Mouse (Mus musculus): ENCODE measurements around the gene Stat3. TPM values are rescaled to one million over a fixed set of nuclear protein-coding genes. Genes with fewer than 3 reads are reported as not detected.

The Stat3 gene
- polyA plus RNA-seq, 1 experiment from 2014 or later: 28.5 TPM

GRCm38 (mm10) chr11:100920887-100921624 is 18.3 kb downstream of the Stat3 start:
- ATAC-seq (ENCODE audit: low read depth): peak; percentile 80

GRCm38 (mm10) chr11:100918007-100918406 is 21.3 kb downstream of the Stat3 start:
- H3K9ac ChIP-seq: no peak overlapping the region
- 0 out of 2 replicates have a peak, but pooled peaks cover 4% of the 10 kb centered on the region for H3K9me3 ChIP-seq (replicated peaks)
- 81% methylated on average over 5 of the region's 5 CpGs for WGBS (ENCODE audit: insufficient replicate concordance)
- DNase-seq: no peak
- H3K36me3 ChIP-seq: peaks cover 32% of the 10 kb centered on the region
- H3K4me3 ChIP-seq (replicated peaks): no peak overlapping the region
- peaks cover 56% of the 10 kb centered on the region for H3K4me1 ChIP-seq (replicated peaks)
- H3K27ac ChIP-seq: 0 out of 2 replicates have a peak overlapping the region, but pooled peaks have one; percentile 72
- H3K4me2 ChIP-seq: no peak overlapping the region
- no peak for ATAC-seq (ENCODE audit: low read depth)
- no peaks in the 10 kb centered on the region for H3K27me3 ChIP-seq

More at GRCm38 (mm10) chr11:100920887-100921624, 18.3 kb downstream of the Stat3 start:
- H3K4me3 ChIP-seq (replicated peaks): no peak overlapping the region
- H3K9ac ChIP-seq: peak overlapping the region; percentile 22; the same call in 1 of the 2 replicates
- H3K4me1 ChIP-seq (replicated peaks): peaks cover 76% of the 10 kb centered on the region
- H3K9me3 ChIP-seq (replicated peaks): no peaks in the 10 kb centered on the region
- H3K27ac ChIP-seq: peak overlapping the region; percentile 71
- 56% methylated on average over 4 of the region's 4 CpGs for WGBS (ENCODE audit: insufficient replicate concordance)
- peak overlapping the region; percentile 42 for H3K4me2 ChIP-seq
- H3K36me3 ChIP-seq: peaks cover 24% of the 10 kb centered on the region
- H3K27me3 ChIP-seq: no peaks in the 10 kb centered on the region
- peak; percentile 34 for DNase-seq

GRCm38 (mm10) chr11:100916432-100916971 is 22.8 kb downstream of the Stat3 start:
- peak overlapping the region; percentile 70 for H3K27ac ChIP-seq
- no peaks in the 10 kb centered on the region for H3K27me3 ChIP-seq
- peaks cover 48% of the 10 kb centered on the region for H3K4me1 ChIP-seq (replicated peaks)
- 79% methylated on average over 4 of the region's 4 CpGs for WGBS (ENCODE audit: insufficient replicate concordance)
- H3K4me3 ChIP-seq (replicated peaks): no peak overlapping the region
- ATAC-seq (ENCODE audit: low read depth) (peak; percentile 54), DNase-seq (no peak)
- peaks cover 27% of the 10 kb centered on the region for H3K36me3 ChIP-seq
- no peak overlapping the region for H3K9ac ChIP-seq
- H3K4me2 ChIP-seq: no peak overlapping the region
- H3K9me3 ChIP-seq (replicated peaks): 0 out of 2 replicates have a peak, but pooled peaks cover 4% of the 10 kb centered on the region

- Histone ChIP-seq H3K36me3 (peaks cover 34% of the 10 kb centered on the region), H3K4me1 (replicated peaks) (peaks cover 34% of the 10 kb centered on the region), H3K9me3 (replicated peaks) (0 out of 2 replicates have a peak, but pooled peaks cover 4% of the 10 kb centered on the region), H3K4me3 (replicated peaks) (no peak overlapping the region), H3K27ac (no peak overlapping the region), H3K4me2 (no peak overlapping the region), H3K27me3 (no peaks in the 10 kb centered on the region), H3K9ac (no peak overlapping the region)
- ATAC-seq (ENCODE audit: low read depth) (no peak), DNase-seq (no peak)
- 76% methylated on average over 3 of the region's 3 CpGs for WGBS (ENCODE audit: insufficient replicate concordance)
Observed at GRCm38 (mm10) chr11:100915063-100915462, 24.3 kb downstream of the Stat3 start.

DNA sequence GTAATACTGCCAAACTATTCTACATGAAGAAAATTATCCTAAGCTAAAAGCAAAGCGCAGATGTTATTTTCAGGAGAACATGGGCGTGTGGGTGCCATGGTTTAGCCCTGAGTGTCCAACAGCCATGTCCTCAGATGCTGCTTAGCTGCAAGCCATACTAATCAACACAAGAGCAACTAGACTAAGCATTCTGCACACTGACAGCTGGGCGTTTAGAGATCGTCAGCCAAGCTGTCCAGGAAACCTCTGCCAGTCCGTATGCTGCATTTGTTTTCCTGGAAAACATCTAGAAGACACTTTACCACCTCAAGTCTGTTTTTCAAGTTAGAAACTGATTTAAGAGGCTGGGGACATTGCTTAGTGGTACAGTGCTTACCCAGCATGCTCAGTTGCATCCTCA is 24.9 kb downstream of the Stat3 start:
- DNase-seq (no peak), ATAC-seq (ENCODE audit: low read depth) (no peak)
- peaks cover 27% of the 10 kb centered on the region for H3K4me1 ChIP-seq (replicated peaks)
- H3K4me2 ChIP-seq: no peak overlapping the region
- 0 out of 2 replicates have a peak, but pooled peaks cover 4% of the 10 kb centered on the region for H3K9me3 ChIP-seq (replicated peaks)
- H3K9ac ChIP-seq: no peak overlapping the region
- WGBS (ENCODE audit: insufficient replicate concordance): 82% methylated on average over 5 of the region's 5 CpGs
- H3K4me3 ChIP-seq (replicated peaks): no peak overlapping the region
- H3K27me3 ChIP-seq: no peaks in the 10 kb centered on the region
- H3K27ac ChIP-seq: no peak overlapping the region
- H3K36me3 ChIP-seq: peaks cover 39% of the 10 kb centered on the region

DNA sequence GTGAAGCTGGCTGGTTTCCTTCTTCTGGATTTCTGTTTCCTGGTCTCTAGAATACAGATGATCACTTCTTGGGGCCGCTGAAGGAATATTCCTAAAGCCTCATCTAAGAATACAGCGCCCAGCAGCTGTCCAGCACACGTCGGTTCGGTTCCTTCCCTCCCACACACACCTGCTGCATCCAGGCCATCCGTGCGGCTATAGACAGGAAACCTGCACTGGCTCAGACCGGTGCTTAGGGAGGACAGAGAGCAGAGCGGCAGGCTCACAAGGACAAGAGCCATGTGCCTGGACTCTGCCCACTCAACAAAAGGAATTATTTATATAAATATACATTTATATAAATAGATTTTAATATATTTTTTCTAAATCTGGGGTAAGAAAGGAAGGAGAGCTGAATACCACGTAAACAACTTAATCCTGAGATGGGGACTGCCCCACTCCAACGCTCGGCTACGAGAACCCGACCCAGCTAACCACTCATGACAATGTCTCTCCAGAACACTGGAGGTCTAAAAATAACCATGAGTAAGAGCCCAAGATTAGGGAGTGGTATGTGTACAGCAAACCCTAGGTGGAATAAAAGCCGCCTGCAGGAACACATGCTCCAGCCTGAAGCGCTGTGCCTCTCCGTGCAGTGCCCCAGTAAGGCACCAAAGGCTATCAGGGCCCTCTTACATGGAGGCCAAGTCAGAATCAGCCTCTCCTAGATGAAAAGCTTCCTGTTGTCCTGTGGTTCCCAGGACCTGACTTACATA is 26.8 kb downstream of the Stat3 start:
- Histone ChIP-seq H3K9ac (no peak overlapping the region), H3K9me3 (replicated peaks) (0 out of 2 replicates have a peak, but pooled peaks cover 4% of the 10 kb centered on the region), H3K27ac (no peak overlapping the region), H3K36me3 (peaks cover 43% of the 10 kb centered on the region), H3K4me1 (replicated peaks) (peaks cover 19% of the 10 kb centered on the region), H3K4me2 (no peak overlapping the region), H3K27me3 (no peaks in the 10 kb centered on the region), H3K4me3 (replicated peaks) (no peak overlapping the region)
- DNase-seq: no peak
- no peak for ATAC-seq (ENCODE audit: low read depth)
- WGBS (ENCODE audit: insufficient replicate concordance): 85% methylated on average over 17 of the region's 17 CpGs

- Histone ChIP-seq H3K4me2 (no peak overlapping the region), H3K27me3 (no peaks in the 10 kb centered on the region), H3K4me3 (replicated peaks) (no peak overlapping the region), H3K27ac (no peak overlapping the region), H3K4me1 (replicated peaks) (peaks cover 44% of the 10 kb centered on the region), H3K9ac (no peak overlapping the region), H3K9me3 (replicated peaks) (no peaks in the 10 kb centered on the region), H3K36me3 (peaks cover 61% of the 10 kb centered on the region)
- ATAC-seq (ENCODE audit: low read depth) (no peak), DNase-seq (no peak)
- WGBS (ENCODE audit: insufficient replicate concordance): 79% methylated on average over 9 of the region's 9 CpGs
Observed at GRCm38 (mm10) chr11:100908567-100908966, 30.8 kb downstream of the Stat3 start.

DNA sequence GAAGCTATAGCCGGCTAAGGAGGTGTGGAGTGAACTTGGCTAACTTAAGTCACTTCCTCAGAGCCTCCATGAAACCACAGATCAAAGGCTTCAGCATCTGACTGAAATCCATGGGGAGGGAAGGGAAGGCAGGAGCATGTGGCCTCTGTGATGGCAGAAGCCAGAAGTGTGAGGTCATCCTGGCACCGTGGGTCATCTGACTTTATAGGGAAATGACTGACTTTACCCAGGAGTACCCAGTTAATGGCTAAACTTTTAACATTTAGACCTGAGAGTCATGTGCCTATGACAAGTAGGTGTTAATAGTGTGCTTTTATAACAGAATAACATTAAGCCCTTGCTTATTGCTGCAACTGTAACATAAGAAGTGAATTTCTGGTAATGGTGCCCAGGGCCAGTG is 31.2 kb downstream of the Stat3 start:
- no peak overlapping the region; the same call in 1 of the 2 replicates for H3K27ac ChIP-seq

DNA sequence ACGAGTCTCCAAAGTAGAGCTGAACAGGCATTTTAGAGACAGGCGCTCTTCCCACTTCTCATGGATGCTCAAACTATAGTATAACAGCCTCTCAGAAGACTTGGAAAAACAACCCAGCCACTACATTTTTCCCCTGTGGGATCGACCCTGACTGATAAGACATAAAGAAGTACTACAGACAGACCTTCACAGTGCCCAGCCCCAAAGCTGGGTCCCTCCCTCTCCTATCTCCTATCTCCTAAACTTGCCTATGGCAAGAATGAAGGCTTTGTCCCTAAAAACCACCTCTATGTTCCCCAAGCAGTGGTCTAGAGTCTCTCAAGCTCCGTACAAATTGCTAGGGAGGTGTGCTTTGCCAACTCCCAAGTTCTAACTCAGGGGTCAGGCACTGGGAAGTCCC is 32.5 kb downstream of the Stat3 start:
- Histone ChIP-seq H3K9ac (0 out of 2 replicates have a peak overlapping the region, but pooled peaks have one; percentile 5), H3K4me1 (replicated peaks) (peaks cover 33% of the 10 kb centered on the region), H3K27ac (0 out of 2 replicates have a peak overlapping the region, but pooled peaks have one; percentile 24), H3K4me3 (replicated peaks) (no peak overlapping the region), H3K36me3 (peaks cover 75% of the 10 kb centered on the region), H3K4me2 (no peak overlapping the region), H3K9me3 (replicated peaks) (no peaks in the 10 kb centered on the region), H3K27me3 (no peaks in the 10 kb centered on the region)
- DNase-seq (no peak), ATAC-seq (ENCODE audit: low read depth) (peak; percentile 60)
- WGBS (ENCODE audit: insufficient replicate concordance): 58% methylated on average over 4 of the region's 4 CpGs

More for the DNA sequence above, 31.2 kb downstream of the Stat3 start:
- Histone ChIP-seq H3K9me3 (replicated peaks) (no peaks in the 10 kb centered on the region), H3K4me2 (no peak overlapping the region), H3K9ac (no peak overlapping the region), H3K4me1 (replicated peaks) (peaks cover 42% of the 10 kb centered on the region), H3K27me3 (no peaks in the 10 kb centered on the region), H3K4me3 (replicated peaks) (no peak overlapping the region), H3K36me3 (peaks cover 65% of the 10 kb centered on the region)
- no peak for DNase-seq
- 73% methylated on average over 2 of the region's 2 CpGs for WGBS (ENCODE audit: insufficient replicate concordance)
- no peak for ATAC-seq (ENCODE audit: low read depth)

DNA sequence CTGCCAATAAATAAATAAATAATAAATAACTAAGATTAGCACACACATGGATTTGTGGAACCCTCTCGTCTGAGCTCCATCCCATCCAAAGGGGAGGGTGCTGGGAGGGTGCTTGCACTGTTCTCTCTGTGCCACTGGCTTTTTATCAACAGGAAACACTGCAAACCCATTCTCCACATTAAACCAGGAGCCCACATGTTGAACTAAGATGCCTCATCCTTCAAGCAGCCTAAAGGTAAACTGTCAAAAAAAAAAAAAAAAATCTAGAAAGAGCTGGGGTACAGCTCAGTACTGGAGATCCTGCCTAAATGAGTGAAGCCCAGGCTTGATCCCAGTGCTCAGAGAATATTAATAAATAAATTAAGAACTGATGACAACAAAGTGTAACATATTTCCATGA is 33.4 kb downstream of the Stat3 start:
- Histone ChIP-seq H3K27me3 (no peaks in the 10 kb centered on the region), H3K27ac (0 out of 2 replicates have a peak overlapping the region, but pooled peaks have one; percentile 24), H3K9me3 (replicated peaks) (no peaks in the 10 kb centered on the region), H3K4me2 (no peak overlapping the region), H3K36me3 (peaks cover 81% of the 10 kb centered on the region), H3K9ac (no peak overlapping the region), H3K4me3 (replicated peaks) (no peak overlapping the region), H3K4me1 (replicated peaks) (peaks cover 33% of the 10 kb centered on the region)
- WGBS (ENCODE audit: insufficient replicate concordance): 21% methylated on average over 1 of the region's 1 CpGs
- ATAC-seq (ENCODE audit: low read depth) (no peak), DNase-seq (no peak)
